8 mouse cellular contexts compared by ENCODE assay signal in the genomic region with DNA sequence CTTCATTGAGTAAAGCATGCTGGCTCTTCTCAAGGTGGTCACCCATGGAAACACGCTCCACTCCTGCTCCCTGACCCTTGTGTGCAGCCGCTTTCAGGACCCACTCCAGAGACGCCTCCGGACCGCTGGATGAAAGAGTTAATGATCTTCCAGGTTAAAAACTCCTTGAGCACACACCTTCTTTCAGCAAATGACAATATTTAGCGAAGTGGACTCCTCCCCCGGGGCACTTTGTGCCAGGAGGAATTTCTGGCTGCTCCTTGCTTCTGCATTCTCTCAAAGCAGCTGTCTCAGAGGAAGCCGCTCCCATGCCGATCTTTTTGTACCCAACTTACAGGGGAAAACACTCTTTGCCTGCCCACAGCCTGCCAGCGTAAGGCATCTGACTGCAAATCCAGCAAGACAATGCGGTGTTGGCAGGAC. TPM values are rescaled to one million over a fixed set of nuclear protein-coding genes. Genes with fewer than 3 reads are reported as not detected.
A peak's percentile ranks its signal among the peaks of the same experiment; 100 is the strongest.
DNase-seq lines count a peak whose midpoint lies in the region; ATAC-seq and TF ChIP-seq lines count a peak whose summit lies in the region.

No protein-coding gene starts in this region.

- no peaks in the 10 kb centered on the region for H3K27me3 ChIP-seq in heart, embryonic 13.5 days (replicated peaks)
- no peaks in the 10 kb centered on the region for H3K27me3 ChIP-seq in intestine, embryonic 15.5 days (replicated peaks)

- 66% methylated on average over 11 of the region's 11 CpGs for WGBS in heart, embryonic 13.5 days
- 50% methylated on average over 11 of the region's 11 CpGs for WGBS in intestine, embryonic 15.5 days
- 45% methylated on average over 11 of the region's 11 CpGs for WGBS in olfactory bulb, adult 2 months

- H3K9ac ChIP-seq in heart, embryonic 13.5 days: no peak overlapping the region
- H3K9ac ChIP-seq in intestine, embryonic 15.5 days: no peak overlapping the region

- H3K36me3 ChIP-seq in heart, embryonic 13.5 days: no peaks in the 10 kb centered on the region
- no peaks in the 10 kb centered on the region for H3K36me3 ChIP-seq in intestine, embryonic 15.5 days

- no peak for ATAC-seq in heart, embryonic 13.5 days (ENCODE audit: extremely low read depth, insufficient number of reproducible peaks, low FRiP score, low TSS enrichment)
- no peak for ATAC-seq in intestine, embryonic 15.5 days

- H3K9me3 ChIP-seq in heart, embryonic 13.5 days: no peaks in the 10 kb centered on the region
- no peaks in the 10 kb centered on the region for H3K9me3 ChIP-seq in intestine, embryonic 15.5 days

- peak overlapping the region; percentile 34 for H3K4me2 ChIP-seq in heart, embryonic 13.5 days
- peak overlapping the region; percentile 43 for H3K4me2 ChIP-seq in intestine, embryonic 15.5 days (replicated peaks)

- TF ChIP-seq CTCF in olfactory bulb, adult 2 months (IDR thresholded peaks at IDR 0.05; ENCODE audit: insufficient read depth, low read depth, low read length): no peak

- TF ChIP-seq POLR2A in olfactory bulb, adult 2 months (IDR thresholded peaks at IDR 0.05; ENCODE audit: insufficient read depth, low read depth, low read length): no peak

- DNase-seq in heart, adult 9 months (ENCODE audit: low spot score in 2 of 2): no peak
- DNase-seq in kidney, postnatal 36 days: peak; percentile 75 to 79
- no peak for DNase-seq in neural tube, embryonic 10.5 days (ENCODE audit: extremely low spot score, low spot score)
- no peak for DNase-seq in ovary, postnatal 14 days (ENCODE audit: low spot score)
- no peak for DNase-seq in ovary, adult 18-20 months (ENCODE audit: low spot score)

- no peak overlapping the region for H3K4me3 ChIP-seq in heart, embryonic 13.5 days
- H3K4me3 ChIP-seq in intestine, embryonic 15.5 days (replicated peaks): peak overlapping the region; percentile 7; the same call in 1 of the 2 replicates
- peak overlapping the region; percentile 2; the same call in 1 of the 2 replicates for H3K4me3 ChIP-seq in olfactory bulb, adult 2 months (ENCODE audit: insufficient read depth, low read depth, low read length)

- no peak overlapping the region for H3K27ac ChIP-seq in heart, embryonic 13.5 days (replicated peaks)
- H3K27ac ChIP-seq in intestine, embryonic 15.5 days: no peak overlapping the region
- no peak overlapping the region for H3K27ac ChIP-seq in olfactory bulb, adult 2 months (ENCODE audit: insufficient read depth, low read depth, low read length)

- H3K4me1 ChIP-seq in heart, embryonic 13.5 days: no peaks in the 10 kb centered on the region
- H3K4me1 ChIP-seq in intestine, embryonic 15.5 days (replicated peaks): no peaks in the 10 kb centered on the region; the same call in 1 of the 2 replicates
- H3K4me1 ChIP-seq in olfactory bulb, adult 2 months (ENCODE audit: control insufficient read depth, insufficient read depth, low read length): peaks cover 3% of the 10 kb centered on the region; the same call in 1 of the 2 replicates

RNA-seq across cellular contexts. Expression of gene Atp13a4, which starts 3.4 kb away (rescaled TPM):
- polyA plus RNA-seq in heart, embryonic 13.5 days (2015; fragmentation: Nextera tagmentation; extraction: Ambion mirVana): not detected in 2 replicates
- polyA plus RNA-seq in intestine, embryonic 15.5 days (2015; fragmentation: Nextera tagmentation; extraction: Ambion mirVana): 0.19 and 0.30 TPM in 2 replicates
- polyA plus RNA-seq in olfactory bulb, adult 2 months (2012; ENCODE audit: insufficient read depth, insufficient read length, low replicate concordance, missing spikeins): not detected in 2 replicates

RNA-seq across cellular contexts. Expression of gene Opa1, which starts 37.9 kb away (rescaled TPM):
- 34.4 and 34.9 TPM in 2 replicates for polyA plus RNA-seq in heart, embryonic 13.5 days (2015; fragmentation: Nextera tagmentation; extraction: Ambion mirVana)
- polyA plus RNA-seq in intestine, embryonic 15.5 days (2015; fragmentation: Nextera tagmentation; extraction: Ambion mirVana): 35.0 and 38.0 TPM in 2 replicates
- polyA plus RNA-seq in olfactory bulb, adult 2 months (2012; ENCODE audit: insufficient read depth, insufficient read length, low replicate concordance, missing spikeins): 126 and 207 TPM in 2 replicates

Comparison
In these comparisons a context has a peak if more than half of its experiments do, and no peak if none do; other contexts are left out.
1. DNase-seq: peak in kidney, postnatal 36 days (2 of 2); none in heart, adult 9 months (0 of 2), neural tube, embryonic 10.5 days (single experiment), ovary, postnatal 14 days (single experiment) and ovary, adult 18-20 months (single experiment).